Mouse (Mus musculus) small intestine, adult 2 months (tissue): ENCODE data around the gene Aif1.

Experiments used
- CTCF ChIP-seq: fragments of 200-500 bp; IDR thresholded peaks from 2 replicates; pipeline ENCODE4 v1.5.1; 2012; ENCODE audit warnings: low read depth, mild to moderate bottlenecking, control low read depth, inconsistent platforms, low read length, moderate library complexity, mixed read lengths; ENCODE audit not compliant: insufficient replicate concordance, insufficient read length; ENCODE audit errors: extremely low read depth
- POLR2A ChIP-seq: fragments of 200-500 bp; IDR thresholded peaks from 2 replicates; pipeline ENCODE4 v1.6.1; 2012; ENCODE audit warnings: low read depth, mild to moderate bottlenecking, control low read depth, inconsistent platforms, low read length, moderate library complexity

DNA sequence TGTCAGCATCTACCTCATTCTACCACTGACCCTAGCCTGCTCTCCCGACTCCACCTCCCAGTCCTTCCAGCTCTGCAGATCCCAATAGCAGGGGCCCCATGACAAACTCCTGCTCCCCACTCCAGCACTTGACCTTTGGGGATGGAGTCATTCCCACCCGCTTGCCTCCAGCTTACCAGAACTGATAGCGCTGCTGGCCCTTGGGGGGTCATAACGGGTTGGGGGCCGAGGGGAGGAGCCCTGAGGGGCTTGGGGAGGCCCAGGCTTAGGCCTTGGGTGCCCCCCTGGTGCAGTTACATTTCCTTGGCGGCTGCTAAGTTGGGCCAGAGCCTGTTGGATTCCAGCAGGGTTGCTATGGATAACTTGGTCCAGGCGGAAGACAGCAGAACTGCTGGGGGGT is 21.3 kb downstream of the Aif1 start:
- TF ChIP-seq CTCF (no peak), POLR2A (no peak)
